Mouse (Mus musculus): Measurements from ENCODE around the gene Gmppb. TPM values are rescaled to one million over a fixed set of nuclear protein-coding genes. Genes with fewer than 3 reads are reported as not detected.
A peak's percentile ranks its signal among the peaks of the same experiment; 100 is the strongest.

Gene Gmppb
- polyA plus RNA-seq, 1 experiment from 2014 or later: 27.4 TPM

DNA sequence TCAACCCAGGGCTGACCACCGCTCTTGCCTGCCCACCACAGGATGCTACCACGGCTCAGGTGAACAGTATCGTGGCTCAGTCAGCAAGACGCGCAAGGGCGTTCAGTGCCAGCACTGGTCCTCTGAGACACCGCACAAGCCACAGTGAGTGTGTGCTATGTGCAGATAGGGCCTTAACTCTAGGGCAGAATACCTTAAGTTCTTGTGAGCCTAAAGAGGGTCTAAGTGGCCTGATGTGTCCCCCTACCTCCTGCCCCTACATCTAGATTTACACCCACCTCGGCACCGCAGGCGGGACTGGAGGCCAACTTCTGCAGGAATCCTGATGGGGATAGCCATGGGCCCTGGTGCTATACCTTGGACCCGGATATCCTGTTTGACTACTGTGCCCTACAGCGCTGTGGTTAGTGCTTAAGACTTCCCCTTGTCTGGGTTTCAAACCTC, 34.0 kb downstream of the Gmppb start, which contains the start of gene Rnf123:
Gene Rnf123 (minus strand): TSS at position 359 of the 444 bp plus-strand sequence.
- H3K9ac ChIP-seq: peak within 1 kb of the TSS; percentile 46
- H3K36me3 ChIP-seq: peaks cover 42% of the 10 kb centered on the region
- H3K4me3 ChIP-seq: peak within 1 kb of the TSS; percentile 28
- no peak within 1 kb of the TSS for H3K27ac ChIP-seq
- H3K27me3 ChIP-seq: peaks cover 44% of the 10 kb centered on the region
- H3K4me2 ChIP-seq: peak within 1 kb of the TSS; percentile 54
- no peaks in the 10 kb centered on the region for H3K9me3 ChIP-seq
- H3K4me1 ChIP-seq: peaks cover 18% of the 10 kb centered on the region
- WGBS: 28% methylated on average over 12 of the region's 12 CpGs
- ATAC-seq (ENCODE audit: insufficient number of reproducible peaks, insufficient read depth, low FRiP score, low TSS enrichment, low read depth): no peak

- Histone ChIP-seq H3K4me3 (no peak overlapping the region), H3K27me3 (peaks cover 44% of the 10 kb centered on the region), H3K36me3 (peaks cover 47% of the 10 kb centered on the region), H3K27ac (no peak overlapping the region), H3K9ac (no peak overlapping the region), H3K4me2 (no peak overlapping the region), H3K9me3 (no peaks in the 10 kb centered on the region), H3K4me1 (peaks cover 13% of the 10 kb centered on the region)
- ATAC-seq (ENCODE audit: insufficient number of reproducible peaks, insufficient read depth, low FRiP score, low TSS enrichment, low read depth): no peak
- WGBS: 87% methylated on average over 6 of the region's 6 CpGs
Observed at GRCm38 (mm10) chr9:108083561-108083960, 34.5 kb downstream of the Gmppb start.

GRCm38 (mm10) chr9:108085261-108085660, 36.2 kb downstream of the Gmppb start:
- Histone ChIP-seq H3K4me1 (peaks cover 7% of the 10 kb centered on the region), H3K9me3 (no peaks in the 10 kb centered on the region), H3K27ac (no peak overlapping the region), H3K4me3 (no peak overlapping the region), H3K27me3 (peaks cover 42% of the 10 kb centered on the region), H3K9ac (no peak overlapping the region), H3K4me2 (no peak overlapping the region), H3K36me3 (peaks cover 64% of the 10 kb centered on the region)
- 94% methylated on average over 4 of the region's 4 CpGs for WGBS
- ATAC-seq (ENCODE audit: insufficient number of reproducible peaks, insufficient read depth, low FRiP score, low TSS enrichment, low read depth): no peak

GRCm38 (mm10) chr9:108090611-108091120, 41.6 kb downstream of the Gmppb start:
- Histone ChIP-seq H3K4me1 (peaks cover 15% of the 10 kb centered on the region; the same call in 1 of the 2 replicates), H3K9me3 (no peaks in the 10 kb centered on the region), H3K27ac (no peak overlapping the region), H3K9ac (no peak overlapping the region), H3K4me2 (no peak overlapping the region), H3K4me3 (no peak overlapping the region), H3K36me3 (peaks cover 72% of the 10 kb centered on the region), H3K27me3 (no peaks in the 10 kb centered on the region)
- no peak for ATAC-seq (ENCODE audit: insufficient number of reproducible peaks, insufficient read depth, low FRiP score, low TSS enrichment, low read depth)
- WGBS: 93% methylated on average over 7 of the region's 7 CpGs

DNA sequence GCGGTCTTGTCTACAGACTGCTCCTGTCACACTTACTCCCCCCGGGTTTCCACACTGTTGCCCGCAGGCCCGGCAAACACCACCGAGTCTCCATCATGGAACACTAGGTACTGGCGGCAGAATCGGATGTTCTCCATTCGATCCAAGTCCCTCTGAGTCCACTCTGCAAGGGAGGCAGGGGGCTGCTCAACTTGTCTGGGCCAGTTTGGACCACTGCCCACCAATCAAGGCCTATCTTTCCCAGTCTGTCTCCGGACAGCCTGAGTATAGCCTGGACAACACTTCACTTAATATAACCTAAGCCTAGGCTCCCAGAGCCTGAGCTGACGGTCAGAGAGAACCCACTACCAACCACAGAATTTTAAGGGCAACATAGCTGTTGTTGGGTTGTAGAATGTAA, 44.5 kb downstream of the Gmppb start:
- Histone ChIP-seq H3K4me1 (peaks cover 19% of the 10 kb centered on the region; the same call in 1 of the 2 replicates), H3K4me3 (peak overlapping the region; percentile 65), H3K27ac (peak overlapping the region; percentile 84; the same call in 1 of the 2 replicates), H3K9me3 (no peaks in the 10 kb centered on the region), H3K9ac (peak overlapping the region; percentile 77), H3K36me3 (peaks cover 43% of the 10 kb centered on the region), H3K4me2 (peak overlapping the region; percentile 96), H3K27me3 (no peaks in the 10 kb centered on the region)
- ATAC-seq (ENCODE audit: insufficient number of reproducible peaks, insufficient read depth, low FRiP score, low TSS enrichment, low read depth): no peak
- WGBS: 71% methylated on average over 10 of the region's 10 CpGs

DNA sequence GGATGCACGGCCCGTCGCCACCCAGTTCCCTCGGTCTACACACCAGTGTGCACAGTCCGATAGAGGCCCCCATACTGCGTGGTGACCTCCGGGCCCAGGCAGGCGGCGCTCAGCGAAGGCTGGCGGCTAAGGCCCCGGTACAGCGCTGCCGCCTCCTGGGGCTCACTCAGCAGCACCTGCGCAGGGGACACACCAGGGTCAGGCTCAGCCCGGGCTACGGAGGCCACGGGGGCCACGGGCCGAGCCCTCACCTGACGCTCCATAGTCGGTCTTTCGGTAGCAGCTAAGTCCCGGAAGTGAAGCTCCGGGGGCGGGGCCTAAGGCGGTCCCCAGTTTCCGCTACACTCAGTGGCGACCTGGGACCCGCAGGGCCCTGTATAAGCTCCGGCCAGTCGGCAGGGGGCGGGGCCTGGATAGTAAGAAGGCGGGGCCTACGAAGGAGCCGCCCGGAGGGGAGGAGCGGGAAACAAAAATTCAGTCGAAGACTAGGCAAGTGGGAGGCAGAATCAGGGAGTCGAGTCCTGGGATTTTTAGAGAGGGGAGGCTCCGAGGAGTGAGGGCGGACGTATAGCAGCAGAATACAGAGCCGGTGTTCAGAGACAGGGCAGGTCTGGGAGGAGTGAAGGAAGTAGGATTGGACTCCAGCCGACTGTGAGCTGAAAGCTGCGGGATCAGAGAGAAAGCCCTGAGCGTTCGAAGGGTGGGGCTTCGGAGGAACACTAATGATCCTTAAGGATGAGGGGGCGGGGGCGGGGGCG, 45.3 kb downstream of the Gmppb start, which contains the start of gene Apeh:
Gene Apeh (minus strand): TSS at position 423 of the 758 bp plus-strand sequence.
- Histone ChIP-seq H3K9me3 (no peaks in the 10 kb centered on the region), H3K4me1 (peaks cover 19% of the 10 kb centered on the region), H3K4me3 (peak within 1 kb of the TSS; percentile 65), H3K9ac (peak within 1 kb of the TSS; percentile 77), H3K27ac (peak within 1 kb of the TSS; percentile 84), H3K36me3 (peaks cover 35% of the 10 kb centered on the region), H3K27me3 (no peaks in the 10 kb centered on the region), H3K4me2 (peak within 1 kb of the TSS; percentile 96)
- WGBS: under 1% methylated on average over 51 of the region's 52 CpGs
- peak; percentile 83 for ATAC-seq (ENCODE audit: insufficient number of reproducible peaks, insufficient read depth, low FRiP score, low TSS enrichment, low read depth)

GRCm38 (mm10) chr9:108094998-108095411, 46.0 kb downstream of the Gmppb start:
- Histone ChIP-seq H3K27me3 (no peaks in the 10 kb centered on the region), H3K4me2 (peak overlapping the region; percentile 96), H3K9ac (peak overlapping the region; percentile 77), H3K9me3 (no peaks in the 10 kb centered on the region), H3K4me1 (peaks cover 19% of the 10 kb centered on the region), H3K27ac (peak overlapping the region; percentile 84), H3K4me3 (peak overlapping the region; percentile 65), H3K36me3 (peaks cover 29% of the 10 kb centered on the region)
- peak; percentile 18; the same call in 1 of the 2 replicates for ATAC-seq (ENCODE audit: insufficient number of reproducible peaks, insufficient read depth, low FRiP score, low TSS enrichment, low read depth)
- under 1% methylated on average over 16 of the region's 16 CpGs for WGBS

DNA sequence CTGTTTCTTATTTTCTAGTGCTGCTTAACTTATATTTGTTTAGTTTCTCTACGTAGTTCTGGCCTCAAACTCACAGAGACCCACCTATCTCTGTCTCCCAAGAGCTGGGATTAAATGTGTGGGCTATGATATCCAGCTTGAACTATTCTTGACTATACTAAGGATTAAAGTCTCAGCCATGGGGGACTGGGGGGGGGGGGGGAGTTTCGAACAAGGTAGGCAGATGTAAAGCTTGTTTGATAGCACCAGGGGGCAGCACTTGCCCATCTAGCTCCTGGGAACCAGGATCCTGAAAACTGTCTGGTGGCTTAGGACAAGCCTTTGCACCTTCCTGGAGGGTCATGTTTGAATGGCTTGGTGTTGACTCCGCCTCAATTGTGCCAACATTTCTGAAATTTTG, 46.5 kb downstream of the Gmppb start:
- no peaks in the 10 kb centered on the region for H3K27me3 ChIP-seq
- no peak overlapping the region for H3K27ac ChIP-seq
- WGBS: 8% methylated on average over 3 of the region's 3 CpGs
- H3K4me3 ChIP-seq: peak overlapping the region; percentile 65
- peak overlapping the region; percentile 77 for H3K9ac ChIP-seq
- peaks cover 19% of the 10 kb centered on the region for H3K4me1 ChIP-seq
- H3K9me3 ChIP-seq: no peaks in the 10 kb centered on the region
- no peak for ATAC-seq (ENCODE audit: insufficient number of reproducible peaks, insufficient read depth, low FRiP score, low TSS enrichment, low read depth)
- peaks cover 24% of the 10 kb centered on the region for H3K36me3 ChIP-seq
- peak overlapping the region; percentile 96 for H3K4me2 ChIP-seq

GRCm38 (mm10) chr9:108095949-108096712, 47.1 kb downstream of the Gmppb start:
- 62% methylated on average over 10 of the region's 10 CpGs for WGBS
- ATAC-seq (ENCODE audit: insufficient number of reproducible peaks, insufficient read depth, low FRiP score, low TSS enrichment, low read depth): no peak
- no peak overlapping the region for H3K4me3 ChIP-seq

GRCm38 (mm10) chr9:108099619-108100018, 50.6 kb downstream of the Gmppb start:
- H3K4me2 ChIP-seq: no peak overlapping the region
- no peak overlapping the region for H3K27ac ChIP-seq
- WGBS: 79% methylated on average over 8 of the region's 8 CpGs
- no peaks in the 10 kb centered on the region for H3K36me3 ChIP-seq
- peak overlapping the region; percentile 23; the same call in 1 of the 2 replicates for H3K9ac ChIP-seq
- peaks cover 15% of the 10 kb centered on the region for H3K4me1 ChIP-seq
- no peak overlapping the region for H3K4me3 ChIP-seq
- H3K27me3 ChIP-seq: no peaks in the 10 kb centered on the region
- no peak for ATAC-seq (ENCODE audit: insufficient number of reproducible peaks, insufficient read depth, low FRiP score, low TSS enrichment, low read depth)
- H3K9me3 ChIP-seq: no peaks in the 10 kb centered on the region

More at GRCm38 (mm10) chr9:108095949-108096712, 47.1 kb downstream of the Gmppb start:
- Histone ChIP-seq H3K27me3 (no peaks in the 10 kb centered on the region), H3K4me1 (peaks cover 19% of the 10 kb centered on the region), H3K4me2 (peak overlapping the region; percentile 96), H3K27ac (no peak overlapping the region), H3K9me3 (no peaks in the 10 kb centered on the region), H3K9ac (no peak overlapping the region), H3K36me3 (peaks cover 18% of the 10 kb centered on the region)

Measured in embryonic facial prominence, embryonic 13.5 days (tissue).